Mouse (Mus musculus): ENCODE data around the gene Gm16181. TPM values are rescaled to one million over a fixed set of nuclear protein-coding genes. Genes with fewer than 3 reads are reported as not detected.

Gm16181 gene
- not detected for polyA plus RNA-seq (2012; fragmentation: generic; extraction: Trizol)
- long read RNA-seq, experiment 1: 0 reads
- long read RNA-seq, experiment 2: 0 reads

- no peak within 1 kb of the TSS for H3K4me3 ChIP-seq (ENCODE audit: insufficient read depth, poor library complexity, severe bottlenecking)
- H3K79me2 ChIP-seq (ENCODE audit: control insufficient read depth, insufficient read depth): peaks cover 6% of the 10 kb centered on the region
- H3K27me3 ChIP-seq (ENCODE audit: control insufficient read depth, insufficient read depth, insufficient read length): no peaks in the 10 kb centered on the region
- peaks cover 20% of the 10 kb centered on the region for H3K36me3 ChIP-seq (ENCODE audit: control insufficient read depth, insufficient read depth)
- no peak for TF ChIP-seq CEBPB (IDR thresholded peaks at IDR 0.05; ENCODE audit: low read depth)
- no peak for TF ChIP-seq CTCF (IDR thresholded peaks at IDR 0.05; ENCODE audit: control insufficient read depth, insufficient read depth, insufficient read length)
- no peak for TF ChIP-seq MAX (IDR thresholded peaks at IDR 0.05)
- no peak for TF ChIP-seq MYOG (IDR thresholded peaks at IDR 0.05; ENCODE audit: control insufficient read depth, extremely low read depth, insufficient read length)
- H3ac ChIP-seq (ENCODE audit: control insufficient read depth, insufficient read length, low read depth): no peak within 1 kb of the TSS
- peaks cover 2% of the 10 kb centered on the region for H3K79me3 ChIP-seq (ENCODE audit: low read depth)
These were observed at the start of gene Gm16181 for GRCm38 (mm10) chr17:35220156-35220952. Gene Gm16181 (plus strand): TSS chr17:35220834.

- Histone ChIP-seq H3K4me3 (ENCODE audit: insufficient read depth, poor library complexity, severe bottlenecking) (no peak overlapping the region), H3K36me3 (ENCODE audit: control insufficient read depth, insufficient read depth) (no peaks in the 10 kb centered on the region), H3K79me2 (ENCODE audit: control insufficient read depth, insufficient read depth) (no peaks in the 10 kb centered on the region), H3K79me3 (ENCODE audit: low read depth) (no peaks in the 10 kb centered on the region), H3K27me3 (ENCODE audit: control insufficient read depth, insufficient read depth, insufficient read length) (no peaks in the 10 kb centered on the region), H3ac (ENCODE audit: control insufficient read depth, insufficient read length, low read depth) (no peak overlapping the region)
- no peak for TF ChIP-seq CEBPB (IDR thresholded peaks at IDR 0.05; ENCODE audit: low read depth)
- TF ChIP-seq MYOD1 (IDR thresholded peaks at IDR 0.05; ENCODE audit: control insufficient read depth, insufficient read length, low read depth): no peak
- TF ChIP-seq MAX (IDR thresholded peaks at IDR 0.05): no peak
- no peak for TF ChIP-seq FOSL1 (IDR thresholded peaks at IDR 0.05; ENCODE audit: insufficient read depth, low read length, poor library complexity, severe bottlenecking)
- TF ChIP-seq CTCF (IDR thresholded peaks at IDR 0.05; ENCODE audit: control insufficient read depth, insufficient read depth, insufficient read length): no peak
- no peak for TF ChIP-seq USF1 (IDR thresholded peaks at IDR 0.05; ENCODE audit: low read depth)
- no peak for TF ChIP-seq MYOG (IDR thresholded peaks at IDR 0.05; ENCODE audit: control insufficient read depth, extremely low read depth, insufficient read length)
These were observed 48.0 kb upstream of the Gm16181 start for GRCm38 (mm10) chr17:35172445-35173234.

DNA sequence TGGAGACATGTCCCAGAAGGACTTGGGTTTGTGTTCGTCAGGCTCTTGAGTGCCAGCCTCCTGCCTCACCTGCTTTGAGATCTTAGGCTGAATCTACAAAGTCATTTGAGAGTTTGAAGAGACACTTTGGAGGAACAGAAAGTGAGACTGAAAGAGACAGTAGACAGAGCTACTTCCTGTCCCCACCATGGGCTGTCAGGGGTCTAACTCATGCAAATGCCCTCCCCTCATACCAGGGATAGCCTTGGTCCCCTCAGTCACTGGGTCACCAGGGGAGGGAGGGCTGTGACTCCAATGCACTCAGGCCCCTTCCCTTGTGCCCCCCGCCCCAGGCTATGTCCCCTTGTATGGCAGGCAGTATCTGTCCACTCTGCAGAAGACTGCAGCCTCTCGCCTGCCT is 47.3 kb upstream of the Gm16181 start:
- no peaks in the 10 kb centered on the region for H3K36me3 ChIP-seq (ENCODE audit: control insufficient read depth, insufficient read depth)
- TF ChIP-seq CTCF (IDR thresholded peaks at IDR 0.05; ENCODE audit: control insufficient read depth, insufficient read depth, insufficient read length) (no peak), USF1 (IDR thresholded peaks at IDR 0.05; ENCODE audit: low read depth) (no peak), MYOG (IDR thresholded peaks at IDR 0.05; ENCODE audit: control insufficient read depth, extremely low read depth, insufficient read length) (no peak), CEBPB (IDR thresholded peaks at IDR 0.05; ENCODE audit: low read depth) (no peak), FOSL1 (IDR thresholded peaks at IDR 0.05; ENCODE audit: insufficient read depth, low read length, poor library complexity, severe bottlenecking) (no peak), MAX (IDR thresholded peaks at IDR 0.05) (no peak), MYOD1 (IDR thresholded peaks at IDR 0.05; ENCODE audit: control insufficient read depth, insufficient read length, low read depth) (no peak)
- no peak overlapping the region for H3ac ChIP-seq (ENCODE audit: control insufficient read depth, insufficient read length, low read depth)
- H3K79me3 ChIP-seq (ENCODE audit: low read depth): no peaks in the 10 kb centered on the region
- no peak overlapping the region for H3K4me3 ChIP-seq (ENCODE audit: insufficient read depth, poor library complexity, severe bottlenecking)
- no peaks in the 10 kb centered on the region for H3K79me2 ChIP-seq (ENCODE audit: control insufficient read depth, insufficient read depth)
- H3K27me3 ChIP-seq (ENCODE audit: control insufficient read depth, insufficient read depth, insufficient read length): no peaks in the 10 kb centered on the region

DNA sequence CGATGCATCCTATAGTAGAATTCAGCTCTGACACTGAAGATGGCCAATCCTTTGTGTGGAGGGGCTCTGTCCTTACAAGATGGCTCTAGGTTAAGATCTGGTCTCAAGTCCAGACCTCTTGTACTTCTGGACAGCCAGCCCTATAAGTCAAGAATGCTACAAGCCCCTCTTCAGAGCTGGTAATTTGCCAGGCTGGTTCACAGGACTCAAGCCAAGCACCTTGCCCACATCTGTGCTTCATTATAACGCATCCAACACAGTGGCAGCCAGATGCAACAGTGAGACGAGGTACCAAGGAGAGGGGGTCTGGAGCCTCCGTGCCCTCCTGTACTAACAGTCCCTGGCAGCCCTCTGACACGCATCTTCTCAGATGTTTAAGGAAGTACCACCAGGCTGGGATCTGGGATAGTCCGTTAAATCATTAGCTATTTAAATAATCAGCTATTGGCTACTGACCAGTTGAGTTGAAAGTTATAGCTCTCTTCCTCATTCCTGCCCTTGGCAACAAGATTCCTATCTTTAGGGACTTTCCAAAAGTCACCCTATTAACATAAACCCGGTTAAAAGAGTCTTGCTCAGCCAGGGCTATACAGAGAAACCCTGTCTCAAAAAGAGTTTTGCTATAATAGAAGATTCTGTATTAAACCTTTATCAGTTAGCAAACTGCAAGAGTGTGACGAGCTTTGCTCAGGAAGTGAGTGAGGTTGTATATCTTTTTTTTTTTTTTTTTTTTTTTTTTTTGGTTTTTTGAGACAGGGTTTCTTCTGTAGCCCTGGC is 46.2 kb upstream of the Gm16181 start:
- H3K36me3 ChIP-seq (ENCODE audit: control insufficient read depth, insufficient read depth): no peaks in the 10 kb centered on the region
- no peaks in the 10 kb centered on the region for H3K79me3 ChIP-seq (ENCODE audit: low read depth)
- TF ChIP-seq FOSL1 (IDR thresholded peaks at IDR 0.05; ENCODE audit: insufficient read depth, low read length, poor library complexity, severe bottlenecking): no peak
- no peaks in the 10 kb centered on the region for H3K79me2 ChIP-seq (ENCODE audit: control insufficient read depth, insufficient read depth)
- no peak overlapping the region for H3ac ChIP-seq (ENCODE audit: control insufficient read depth, insufficient read length, low read depth)
- no peaks in the 10 kb centered on the region for H3K27me3 ChIP-seq (ENCODE audit: control insufficient read depth, insufficient read depth, insufficient read length)
- no peak overlapping the region for H3K4me3 ChIP-seq (ENCODE audit: insufficient read depth, poor library complexity, severe bottlenecking)

GRCm38 (mm10) chr17:35175382-35175781 is 45.3 kb upstream of the Gm16181 start:
- Histone ChIP-seq H3K27me3 (ENCODE audit: control insufficient read depth, insufficient read depth, insufficient read length) (no peaks in the 10 kb centered on the region), H3ac (ENCODE audit: control insufficient read depth, insufficient read length, low read depth) (no peak overlapping the region), H3K79me2 (ENCODE audit: control insufficient read depth, insufficient read depth) (no peaks in the 10 kb centered on the region), H3K79me3 (ENCODE audit: low read depth) (no peaks in the 10 kb centered on the region), H3K4me3 (ENCODE audit: insufficient read depth, poor library complexity, severe bottlenecking) (no peak overlapping the region), H3K36me3 (ENCODE audit: control insufficient read depth, insufficient read depth) (no peaks in the 10 kb centered on the region)
- TF ChIP-seq MYOD1 (IDR thresholded peaks at IDR 0.05; ENCODE audit: control insufficient read depth, insufficient read length, low read depth) (no peak), USF1 (IDR thresholded peaks at IDR 0.05; ENCODE audit: low read depth) (no peak), MAX (IDR thresholded peaks at IDR 0.05) (no peak), CTCF (IDR thresholded peaks at IDR 0.05; ENCODE audit: control insufficient read depth, insufficient read depth, insufficient read length) (no peak), CEBPB (IDR thresholded peaks at IDR 0.05; ENCODE audit: low read depth) (no peak), MYOG (IDR thresholded peaks at IDR 0.05; ENCODE audit: control insufficient read depth, extremely low read depth, insufficient read length) (no peak)

Data from C2C12 (cell line).